Comparison of ENCODE assay signal across 8 mouse cellular contexts in the genomic region with DNA sequence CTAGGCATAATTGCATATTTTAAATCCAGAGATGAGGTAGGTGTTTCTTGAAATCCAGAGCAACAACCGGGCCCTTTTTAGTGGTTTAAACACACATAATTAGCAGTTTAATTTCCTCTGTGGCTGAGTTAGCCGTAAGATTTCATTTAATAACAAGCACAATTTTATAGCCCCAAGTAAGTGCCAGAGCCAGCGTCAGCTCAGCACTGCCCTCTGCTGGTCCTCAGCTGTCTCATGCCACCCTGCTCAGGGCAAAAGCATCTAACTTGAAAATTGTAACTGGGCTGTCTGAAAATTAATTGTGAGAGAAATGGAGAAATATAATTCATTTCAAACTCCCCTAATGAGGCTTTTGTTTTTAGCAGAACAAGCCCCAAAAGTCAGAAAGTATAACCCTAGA.
DNase-seq lines count a peak whose midpoint lies in the region; ATAC-seq and TF ChIP-seq lines count a peak whose summit lies in the region.

No protein-coding gene starts in this region.

- TF ChIP-seq EP300 in liver, postnatal 0 days (IDR thresholded peaks at IDR 0.05; ENCODE audit: low read depth): no peak

- H3K27me3 ChIP-seq in kidney, postnatal 0 days (ENCODE audit: insufficient read depth, low read length): no peaks in the 10 kb centered on the region
- no peaks in the 10 kb centered on the region for H3K27me3 ChIP-seq in liver, postnatal 0 days (ENCODE audit: insufficient read depth, low read length)

- no peak for ATAC-seq in kidney, postnatal 0 days (replicated peaks; ENCODE audit: low FRiP score, low read depth)
- ATAC-seq in liver, postnatal 0 days: no peak

- intact Hi-C loops in gastrocnemius, adult 2 months (cut with DNase I): loop anchor here (1.0 to 10.0 kb wide), 4 partner anchors 431 to 1054 kb away; no protein-coding TSS in a partner anchor

- no peak overlapping the region for H3K9ac ChIP-seq in kidney, postnatal 0 days (ENCODE audit: low read depth, low read length)
- no peak overlapping the region for H3K9ac ChIP-seq in liver, postnatal 0 days (replicated peaks)

- DNase-seq in ovary, postnatal 10 days (ENCODE audit: low spot score): peak; percentile 10
- DNase-seq in ovary, adult 18-20 months (ENCODE audit: low spot score): no peak
- DNase-seq in cerebellum, adult 9-10 months: peak; percentile 54
- DNase-seq in gastrocnemius, adult 2 months: peak; percentile 64
- peak; percentile 78 for DNase-seq in kidney, postnatal 0 days (ENCODE audit: low spot score)
- peak; percentile 73 for DNase-seq in liver, postnatal 0 days
- peak; percentile 50 for DNase-seq in retina, adult 2 months (ENCODE audit: low read depth, low spot score)
- peak; percentile 26 for DNase-seq in urinary bladder, adult 2 months (ENCODE audit: low spot score)

- H3K4me1 ChIP-seq in kidney, postnatal 0 days (replicated peaks; ENCODE audit: insufficient read depth, low read length): no peaks in the 10 kb centered on the region
- no peaks in the 10 kb centered on the region for H3K4me1 ChIP-seq in liver, postnatal 0 days (ENCODE audit: insufficient read depth)

- WGBS in kidney, postnatal 0 days: 12% methylated on average over 3 of the region's 3 CpGs
- WGBS in liver, postnatal 0 days (ENCODE audit: insufficient replicate concordance): 17% methylated on average over 3 of the region's 3 CpGs

- peak; percentile 96 for TF ChIP-seq CTCF in gastrocnemius, adult 2 months (IDR thresholded peaks at IDR 0.05)
- TF ChIP-seq CTCF in kidney, postnatal 0 days (IDR thresholded peaks at IDR 0.05; ENCODE audit: low read depth): peak; percentile 93
- peak; percentile 85 for TF ChIP-seq CTCF in liver, postnatal 0 days (IDR thresholded peaks at IDR 0.05; ENCODE audit: low read depth)

- H3K9me3 ChIP-seq in kidney, postnatal 0 days (replicated peaks; ENCODE audit: low read length): no peaks in the 10 kb centered on the region
- no peaks in the 10 kb centered on the region for H3K9me3 ChIP-seq in liver, postnatal 0 days (ENCODE audit: low read length)

- no peak overlapping the region for H3K4me2 ChIP-seq in kidney, postnatal 0 days (ENCODE audit: low read length)
- no peak overlapping the region for H3K4me2 ChIP-seq in liver, postnatal 0 days (ENCODE audit: low read depth, low read length)

- H3K27ac ChIP-seq in gastrocnemius, adult 2 months: no peak overlapping the region
- no peak overlapping the region for H3K27ac ChIP-seq in kidney, postnatal 0 days
- H3K27ac ChIP-seq in liver, postnatal 0 days (ENCODE audit: low read depth): no peak overlapping the region

- no peaks in the 10 kb centered on the region for H3K36me3 ChIP-seq in kidney, postnatal 0 days (ENCODE audit: insufficient read depth, low read length)
- no peaks in the 10 kb centered on the region for H3K36me3 ChIP-seq in liver, postnatal 0 days (replicated peaks; ENCODE audit: insufficient read depth, low read length)

- H3K4me3 ChIP-seq in gastrocnemius, adult 2 months: no peak overlapping the region
- no peak overlapping the region for H3K4me3 ChIP-seq in kidney, postnatal 0 days (replicated peaks; ENCODE audit: low read depth, low read length)
- H3K4me3 ChIP-seq in liver, postnatal 0 days (ENCODE audit: low read depth, low read length): no peak overlapping the region
